8 mouse cellular contexts compared by ENCODE assay signal in genomic region chr13:99515736-99516447, GRCm38 (mm10). TPM values are rescaled to one million over a fixed set of nuclear protein-coding genes. Genes with fewer than 3 reads are reported as not detected.
DNase-seq lines count a peak whose midpoint lies in the region; ATAC-seq and TF ChIP-seq lines count a peak whose summit lies in the region.

No protein-coding gene starts in this region.

- in situ Hi-C loops in ES-E14 (cut with MboI; ENCODE audit: low sequenced_read_pairs in 2 of 2, unreplicated experiment in 2 of 2), result no loop called here

- peak overlapping the region; percentile 88 for H3K9ac ChIP-seq in ES-E14 (ENCODE audit: insufficient read depth, low read depth, low read length, poor library complexity, severe bottlenecking)
- H3K9ac ChIP-seq in heart, postnatal 0 days (replicated peaks; ENCODE audit: low read depth, low read length), result peak overlapping the region; percentile 71
- peak overlapping the region; percentile 50; the same call in 1 of the 2 replicates for H3K9ac ChIP-seq in liver, embryonic 11.5 days (ENCODE audit: low read depth, low read length)
- H3K9ac ChIP-seq in stomach, embryonic 14.5 days (replicated peaks; ENCODE audit: low read depth, low read length), result peak overlapping the region; percentile 58

- H3K9me3 ChIP-seq in ES-E14 (ENCODE audit: control insufficient read depth, insufficient read depth, low read depth, low read length), result no peaks in the 10 kb centered on the region
- no peaks in the 10 kb centered on the region for H3K9me3 ChIP-seq in heart, postnatal 0 days (replicated peaks; ENCODE audit: control insufficient read depth, low read length)
- H3K9me3 ChIP-seq in liver, embryonic 11.5 days (ENCODE audit: control insufficient read depth, low read length), result no peaks in the 10 kb centered on the region
- H3K9me3 ChIP-seq in stomach, embryonic 14.5 days (ENCODE audit: control insufficient read depth, low read depth, low read length), result no peaks in the 10 kb centered on the region

- DNase-seq in kidney, adult 18-20 months, result peak; percentile 13
- DNase-seq in kidney, postnatal 25 days, result no peak
- DNase-seq in ES-E14 (ENCODE audit: low read depth, low spot score), result no peak
- DNase-seq in cerebellum, postnatal 10 days, result peak; percentile 78
- DNase-seq in heart, postnatal 0 days (ENCODE audit: low spot score), result peak; percentile 19
- peak; percentile 41 for DNase-seq in liver, embryonic 11.5 days (ENCODE audit: low spot score)
- no peak for DNase-seq in c-Kit-positive CD71-positive TER-119-positive erythroid progenitor cells, embryonic 14.5 days (ENCODE audit: low spot score)

- no peaks in the 10 kb centered on the region for H3K27me3 ChIP-seq in heart, postnatal 0 days (ENCODE audit: control insufficient read depth, insufficient read depth, low read length)
- peaks cover 43% of the 10 kb centered on the region for H3K27me3 ChIP-seq in liver, embryonic 11.5 days (replicated peaks; ENCODE audit: control insufficient read depth, insufficient read depth, low read length)
- H3K27me3 ChIP-seq in stomach, embryonic 14.5 days (ENCODE audit: control insufficient read depth, insufficient read depth, low read length), result no peaks in the 10 kb centered on the region

- H3K27ac ChIP-seq in ES-E14 (ENCODE audit: insufficient read depth, low read depth, low read length, poor library complexity, severe bottlenecking), result peak overlapping the region; percentile 26
- H3K27ac ChIP-seq in heart, postnatal 0 days (ENCODE audit: low read depth), result peak overlapping the region; percentile 76
- H3K27ac ChIP-seq in liver, embryonic 11.5 days (ENCODE audit: low read depth, low read length), result 0 out of 2 replicates have a peak overlapping the region, but pooled peaks have one; percentile 6
- peak overlapping the region; percentile 29 for H3K27ac ChIP-seq in stomach, embryonic 14.5 days (ENCODE audit: low read length)

- H3K4me3 ChIP-seq in ES-E14 (ENCODE audit: insufficient read depth in 1 of 2, low read depth in 1 of 2, low read length in 2 of 2, poor library complexity in 1 of 2, severe bottlenecking in 1 of 2), result peak overlapping the region; percentile 73 to 79
- peak overlapping the region; percentile 89 for H3K4me3 ChIP-seq in heart, postnatal 0 days (ENCODE audit: low read depth, low read length)
- H3K4me3 ChIP-seq in liver, embryonic 11.5 days (ENCODE audit: low read depth, low read length), result peak overlapping the region; percentile 63
- H3K4me3 ChIP-seq in stomach, embryonic 14.5 days (ENCODE audit: low read depth, low read length), result peak overlapping the region; percentile 73

- no peaks in the 10 kb centered on the region; the same call in 1 of the 2 replicates for H3K36me3 ChIP-seq in ES-E14 (ENCODE audit: control insufficient read depth, insufficient read depth, low read length, poor library complexity, severe bottlenecking)
- H3K36me3 ChIP-seq in heart, postnatal 0 days (replicated peaks; ENCODE audit: control insufficient read depth, insufficient read depth, low read length), result no peaks in the 10 kb centered on the region
- no peaks in the 10 kb centered on the region for H3K36me3 ChIP-seq in liver, embryonic 11.5 days (ENCODE audit: control insufficient read depth, insufficient read depth, low read length)
- no peaks in the 10 kb centered on the region for H3K36me3 ChIP-seq in stomach, embryonic 14.5 days (ENCODE audit: control insufficient read depth, insufficient read depth, low read length)

- no peak for ATAC-seq in heart, postnatal 0 days (ENCODE audit: insufficient read depth, low read depth)
- ATAC-seq in liver, embryonic 11.5 days (replicated peaks; ENCODE audit: low FRiP score), result peak; percentile 22; the same call in 1 of the 2 replicates
- peak; percentile 9; the same call in 1 of the 2 replicates for ATAC-seq in stomach, embryonic 14.5 days (ENCODE audit: insufficient number of reproducible peaks, insufficient read depth, low FRiP score, low read depth)

- peak overlapping the region; percentile 87 for H3K4me2 ChIP-seq in heart, postnatal 0 days (ENCODE audit: low read depth, low read length)
- peak overlapping the region; percentile 86 for H3K4me2 ChIP-seq in liver, embryonic 11.5 days
- H3K4me2 ChIP-seq in stomach, embryonic 14.5 days (replicated peaks; ENCODE audit: low read depth, low read length), result peak overlapping the region; percentile 94

- under 1% methylated on average over 42 of the region's 44 CpGs for WGBS in heart, postnatal 0 days
- 1% methylated on average over 44 of the region's 44 CpGs for WGBS in liver, embryonic 11.5 days
- under 1% methylated on average over 44 of the region's 44 CpGs for WGBS in stomach, embryonic 14.5 days

- TF ChIP-seq EP300 in heart, postnatal 0 days (IDR thresholded peaks at IDR 0.05; ENCODE audit: low read depth), result no peak

- H3K4me1 ChIP-seq in ES-E14 (ENCODE audit: control insufficient read depth in 2 of 2, insufficient read depth in 2 of 2, low read length in 2 of 2, poor library complexity in 1 of 2), result peaks cover 4 to 8% of the 10 kb centered on the region in 2 experiments; a peak in 3 of 4 replicates
- H3K4me1 ChIP-seq in heart, postnatal 0 days (ENCODE audit: control insufficient read depth, insufficient read depth), result peaks cover 17% of the 10 kb centered on the region
- no peaks in the 10 kb centered on the region; the same call in 1 of the 2 replicates for H3K4me1 ChIP-seq in liver, embryonic 11.5 days (replicated peaks; ENCODE audit: control insufficient read depth, insufficient read depth, low read length)
- peaks cover 8% of the 10 kb centered on the region; the same call in 1 of the 2 replicates for H3K4me1 ChIP-seq in stomach, embryonic 14.5 days (ENCODE audit: control insufficient read depth, insufficient read depth, low read length)

- no peak for TF ChIP-seq CTCF in heart, postnatal 0 days (IDR thresholded peaks at IDR 0.05; ENCODE audit: low read depth)

TF ChIP-seq in ES-E14, 5 proteins besides CTCF, POLR2A, EP300 and RAD21:
- TF ChIP-seq ZNF384 (IDR thresholded peaks at IDR 0.05; ENCODE audit: low read depth, low read length) (no peak), CHD2 (IDR thresholded peaks at IDR 0.05; ENCODE audit: low read depth, low read length) (no peak)

RNA-seq across cellular contexts. Expression of gene Map1b, which starts 0.4 kb away (rescaled TPM):
- total RNA-seq in ES-E14 (2012; rRNA removed), result 21.2 and 23.9 TPM in 2 replicates
- 23.2 and 34.1 TPM in 2 replicates for total RNA-seq in heart, postnatal 0 days (2014; rRNA removed; ENCODE audit: low replicate concordance)
- polyA plus RNA-seq in heart, postnatal 0 days (2015; fragmentation: Nextera tagmentation; extraction: Ambion mirVana), result 43.6 and 54.0 TPM in 2 replicates
- 32.6 and 39.6 TPM in 2 replicates for polyA plus RNA-seq in liver, embryonic 11.5 days (2014; fragmentation: Nextera tagmentation; extraction: Ambion mirVana)
- 244 and 252 TPM in 2 replicates for polyA plus RNA-seq in stomach, embryonic 14.5 days (2014; fragmentation: Nextera tagmentation; extraction: Ambion mirVana)

Comparison
In these comparisons a context has a peak if more than half of its experiments do, and no peak if none do; other contexts are left out.
1. DNase-seq: peak in kidney, adult 18-20 months (single experiment), cerebellum, postnatal 10 days (2 of 2), heart, postnatal 0 days (single experiment) and liver, embryonic 11.5 days (single experiment); none in kidney, postnatal 25 days (0 of 2), ES-E14 (single experiment) and c-Kit-positive CD71-positive TER-119-positive erythroid progenitor cells, embryonic 14.5 days (single experiment).
2. H3K27ac ChIP-seq: peak in every context shown above with its lines; median percentile 76 in heart, postnatal 0 days; 29 in stomach, embryonic 14.5 days; 26 in ES-E14; 6 in liver, embryonic 11.5 days.
3. Peak in every context shown above with its lines, with median percentiles within 50 percentile points of each other: H3K4me3 ChIP-seq, H3K9ac ChIP-seq and H3K4me2 ChIP-seq.